Mouse (Mus musculus): ENCODE results near the gene Commd2. TPM values are rescaled to one million over a fixed set of nuclear protein-coding genes. Genes with fewer than 3 reads are reported as not detected.

The Commd2 gene
- polyA plus RNA-seq (2017; shearing (Covaris generic)): 10 to 100 TPM; 68.5 to 75.1 (median 69.8) TPM

DNA sequence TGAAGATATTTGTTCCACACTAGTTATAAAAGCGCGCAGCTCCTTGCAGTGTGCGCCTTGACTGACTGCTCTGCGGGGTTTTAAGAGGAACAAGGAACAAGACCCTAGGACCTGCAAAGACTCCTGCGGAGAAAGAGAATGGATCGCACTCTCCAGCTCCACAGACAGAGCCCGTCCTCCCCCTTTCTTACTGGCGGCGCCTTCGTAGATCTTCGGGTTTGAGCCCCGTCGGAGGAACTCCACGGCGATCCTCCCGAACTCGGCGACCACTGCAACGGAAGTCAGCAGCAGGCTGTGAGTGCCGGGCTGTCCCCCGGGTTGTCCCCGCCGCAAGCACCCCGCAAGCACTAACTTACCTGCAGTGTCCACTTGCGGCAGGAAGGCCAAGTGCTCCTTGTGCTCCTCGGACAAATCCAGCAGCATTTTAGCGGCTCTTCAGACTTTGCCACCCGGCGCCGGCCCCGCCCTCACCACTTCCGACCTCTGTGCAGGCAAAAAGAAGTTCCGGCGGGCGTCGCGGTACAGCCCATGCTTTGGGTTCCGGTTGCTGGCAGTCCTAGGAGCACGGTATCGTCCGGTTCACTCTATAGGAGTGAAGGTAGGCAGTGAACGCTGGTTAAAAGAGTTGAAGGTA, at the start of gene Commd2:
TSS of gene Commd2 (minus strand) at position 485 of the 634 bp plus-strand sequence.
- peak; percentile 98 for ATAC-seq

- ATAC-seq: no peak
These were observed 45.3 kb upstream of the Commd2 start for GRCm38 (mm10) chr3:57696779-57697178.

DNA sequence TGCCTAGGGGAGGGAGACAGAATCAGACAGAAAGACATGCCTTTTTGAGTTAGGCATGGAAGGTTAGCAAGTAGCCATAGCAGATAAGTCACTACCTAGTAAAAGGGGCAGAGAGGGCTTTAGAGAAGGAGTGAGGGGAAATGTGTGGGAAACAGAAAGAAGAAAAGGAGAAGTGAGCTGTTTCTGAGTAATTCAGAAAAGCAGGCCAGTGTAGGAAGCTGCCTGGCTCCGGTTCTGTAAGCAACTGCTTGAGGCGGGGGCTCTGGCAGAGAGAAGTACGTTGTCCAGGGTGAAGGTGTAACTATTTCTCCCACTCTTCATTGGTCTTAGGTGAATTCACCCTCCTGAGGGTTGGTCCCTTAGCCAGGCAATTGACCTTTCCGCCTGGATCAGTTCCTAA, 44.7 kb upstream of the Commd2 start:
- ATAC-seq: no peak

GRCm38 (mm10) chr3:57692719-57693118, 41.2 kb upstream of the Commd2 start, which contains the start of gene Ankub1:
Gene Ankub1 (minus strand): TSS chr3:57692799.
- no peak for ATAC-seq

- ATAC-seq: no peak
These were observed 40.3 kb upstream of the Commd2 start for GRCm38 (mm10) chr3:57691772-57692171.

DNA sequence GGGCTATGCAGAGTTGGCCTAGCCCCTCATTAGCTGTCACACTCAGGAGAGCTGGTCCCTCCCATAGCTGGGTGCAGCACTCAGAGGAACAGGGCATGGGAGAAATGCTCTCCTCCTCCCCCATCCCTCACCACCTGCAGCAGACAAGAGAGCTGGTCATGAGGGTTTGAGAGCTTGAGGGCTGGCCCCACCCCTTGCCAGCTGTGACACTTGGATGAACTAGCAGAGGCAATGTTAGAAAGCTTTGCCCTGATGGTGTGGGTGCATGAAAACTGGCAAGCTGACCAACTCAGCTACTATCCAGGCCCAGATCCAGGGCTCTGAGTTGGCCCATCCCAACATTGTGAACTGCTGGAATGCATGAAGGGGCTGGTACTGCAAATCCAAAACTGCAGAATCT, 26.3 kb upstream of the Commd2 start:
- ATAC-seq: no peak

DNA sequence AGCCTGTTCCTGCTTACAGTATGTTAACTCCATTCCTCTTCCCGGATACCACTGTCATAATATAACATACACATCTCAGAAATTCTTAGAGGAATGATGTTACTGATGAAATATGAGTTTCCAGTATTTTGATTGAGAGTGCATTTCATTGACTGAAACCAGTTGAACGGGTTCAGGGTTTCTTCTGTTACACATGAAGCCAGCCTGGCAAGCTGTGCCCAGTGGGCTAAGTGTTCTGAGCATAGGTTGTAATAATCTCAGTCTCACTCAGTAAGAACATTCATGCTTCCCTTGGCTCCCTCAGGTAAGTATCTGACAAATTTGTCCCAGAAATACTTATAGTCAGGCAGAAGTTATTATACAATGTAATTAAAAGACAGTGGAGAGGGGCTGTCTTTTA, 22.6 kb upstream of the Commd2 start:
- ATAC-seq: no peak

DNA sequence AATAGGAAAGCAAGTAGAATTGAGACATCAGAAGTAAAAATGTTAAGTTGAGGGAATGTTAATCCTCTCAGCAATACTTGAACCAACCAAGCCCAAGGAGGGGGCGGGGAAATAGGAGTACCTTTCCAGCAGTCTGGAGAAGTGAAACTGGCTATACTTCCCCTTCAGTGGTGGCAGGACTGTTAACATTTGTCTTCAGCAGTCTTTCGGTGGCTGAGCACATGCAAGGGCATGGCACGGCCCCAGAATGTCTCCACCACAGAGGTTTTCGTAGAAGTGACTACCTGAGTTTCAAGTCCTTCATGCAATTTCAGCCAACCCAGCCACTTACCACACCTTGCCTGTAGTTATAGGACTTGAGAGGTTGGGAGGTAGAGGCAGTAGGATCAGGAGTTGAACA, 22.1 kb upstream of the Commd2 start:
- ATAC-seq: no peak

DNA sequence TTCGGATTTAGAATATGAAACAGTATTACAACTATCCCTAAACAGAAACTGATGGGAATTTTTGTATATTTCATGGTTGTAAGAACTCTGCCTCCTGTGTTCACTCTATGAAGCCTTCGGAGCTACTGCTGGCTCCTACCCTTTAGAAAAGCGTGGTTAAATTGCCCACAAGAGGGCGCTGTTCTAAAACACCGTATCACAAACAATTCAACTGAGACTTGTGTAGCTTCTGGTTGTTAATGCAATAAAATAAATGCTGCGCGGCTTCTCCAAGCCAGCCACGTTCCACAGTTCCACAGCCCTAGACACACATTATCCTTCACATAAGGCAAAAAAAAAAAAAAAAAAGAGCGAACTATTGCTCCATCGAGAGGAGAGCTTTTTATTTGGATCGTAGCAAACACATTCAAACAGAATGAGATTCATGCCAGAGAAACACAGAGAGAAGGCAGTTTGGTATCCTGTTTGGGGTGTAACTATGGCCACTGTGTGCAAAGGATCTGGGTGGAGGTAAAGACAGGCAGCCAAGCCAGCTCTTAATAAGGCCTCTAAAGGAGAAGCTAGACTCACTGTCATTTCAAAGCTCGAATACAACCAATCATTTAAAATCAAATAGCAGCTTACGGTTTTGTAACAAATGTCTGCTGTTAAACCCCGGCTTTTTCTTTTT, 15.7 kb upstream of the Commd2 start:
- ATAC-seq: peak; percentile 69

GRCm38 (mm10) chr3:57665880-57666279, 14.4 kb upstream of the Commd2 start:
- no peak for ATAC-seq

DNA sequence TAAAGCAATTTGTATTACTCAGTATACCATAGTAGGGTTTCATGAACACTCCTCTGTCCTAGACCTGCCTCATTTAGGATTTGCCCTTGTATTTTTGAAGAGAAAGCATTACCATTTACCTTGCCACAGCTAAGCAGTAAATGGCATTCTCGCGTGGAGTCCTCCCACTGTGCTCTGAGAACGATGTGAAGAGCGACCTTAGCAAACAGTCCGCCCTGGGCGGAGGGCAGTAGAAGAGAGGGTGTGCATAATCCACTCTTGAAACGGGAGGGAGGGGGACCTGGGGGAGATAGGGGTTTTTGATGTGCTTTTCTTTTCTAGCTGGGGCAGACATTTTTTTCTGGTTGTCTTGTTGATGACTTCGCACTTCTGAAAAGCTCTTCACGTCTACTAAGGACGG, 13.2 kb upstream of the Commd2 start:
- no peak for ATAC-seq

DNA sequence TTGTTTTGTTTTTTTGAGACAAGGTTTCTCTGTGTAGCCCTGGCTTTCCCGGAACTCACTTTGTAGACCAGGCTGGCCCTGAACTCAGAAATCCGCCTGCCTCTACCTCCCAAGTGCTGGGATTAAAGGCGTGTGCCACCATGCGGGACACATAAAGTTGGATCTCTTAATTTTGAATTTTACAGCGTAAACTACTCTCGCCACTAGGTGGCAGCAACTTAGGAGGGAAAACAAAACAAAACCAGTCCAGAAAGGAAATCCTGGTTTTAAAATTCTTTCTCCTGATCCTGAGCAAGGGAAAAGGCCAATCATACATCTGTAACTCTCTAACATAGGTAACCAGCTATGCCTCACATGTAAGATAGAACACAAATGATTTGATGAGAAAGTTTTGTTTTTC, 12.2 kb upstream of the Commd2 start:
- ATAC-seq: peak; percentile 72

GRCm38 (mm10) chr3:57658608-57659007, 7.1 kb upstream of the Commd2 start:
- ATAC-seq: no peak

- ATAC-seq: no peak
These were observed 2.1 kb upstream of the Commd2 start for GRCm38 (mm10) chr3:57653646-57654045.

DNA sequence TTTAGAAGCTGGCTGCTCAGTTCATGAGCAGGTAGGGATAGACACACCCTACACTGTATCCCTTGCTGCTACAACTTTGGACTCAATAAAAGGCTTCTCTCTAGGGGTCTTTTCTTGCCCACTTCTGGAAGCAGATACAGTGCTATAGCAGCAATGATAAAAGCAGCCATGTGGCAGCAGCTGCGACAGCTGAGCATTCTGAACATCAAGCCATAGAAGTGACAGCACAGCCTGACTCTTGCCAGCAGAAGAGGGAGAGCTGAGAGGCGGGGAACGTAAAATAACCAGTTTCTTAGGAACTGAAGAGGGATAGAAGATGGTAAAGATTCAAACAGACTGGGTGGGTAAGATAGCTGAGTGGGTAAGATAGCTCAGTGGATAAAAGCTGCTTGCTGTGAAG, 970 bp upstream of the Commd2 start:
- no peak for ATAC-seq

DNA sequence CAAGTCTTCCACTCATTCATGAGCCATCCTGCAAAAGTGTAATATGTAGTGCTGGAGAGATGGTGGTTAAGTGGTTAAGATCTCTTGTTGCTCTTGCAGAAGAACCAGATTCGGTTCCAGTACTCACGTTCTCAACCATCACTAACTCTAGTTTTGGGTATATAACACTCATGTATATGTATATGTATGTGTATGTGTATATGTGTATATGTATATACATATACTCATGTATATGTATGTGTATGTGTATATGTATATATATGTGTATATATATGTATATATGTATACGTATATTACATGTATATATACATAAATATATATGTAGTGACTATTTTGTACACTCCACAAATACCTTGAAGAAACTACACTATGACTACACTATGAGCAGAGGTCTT, 347 bp upstream of the Commd2 start:
- no peak for ATAC-seq

DNA sequence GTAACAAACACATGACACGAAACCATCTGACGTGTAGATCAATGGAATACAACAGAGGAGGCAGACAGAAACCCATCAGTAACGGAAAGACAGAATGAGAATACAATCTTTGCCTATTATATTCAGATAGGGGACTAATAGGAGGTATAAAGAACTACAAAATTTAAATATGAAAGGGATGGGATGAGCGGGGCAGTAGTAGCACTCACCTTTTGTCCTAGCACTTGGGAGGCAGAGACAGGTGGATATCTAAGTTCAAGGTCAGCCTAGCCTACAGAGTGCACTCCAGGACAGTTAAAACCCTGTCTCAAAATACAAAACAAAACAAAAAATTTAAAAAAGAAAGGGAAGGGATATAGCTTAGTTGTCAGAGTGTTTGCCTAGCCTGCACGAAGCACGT, 8.3 kb downstream of the Commd2 start:
- ATAC-seq: no peak

DNA sequence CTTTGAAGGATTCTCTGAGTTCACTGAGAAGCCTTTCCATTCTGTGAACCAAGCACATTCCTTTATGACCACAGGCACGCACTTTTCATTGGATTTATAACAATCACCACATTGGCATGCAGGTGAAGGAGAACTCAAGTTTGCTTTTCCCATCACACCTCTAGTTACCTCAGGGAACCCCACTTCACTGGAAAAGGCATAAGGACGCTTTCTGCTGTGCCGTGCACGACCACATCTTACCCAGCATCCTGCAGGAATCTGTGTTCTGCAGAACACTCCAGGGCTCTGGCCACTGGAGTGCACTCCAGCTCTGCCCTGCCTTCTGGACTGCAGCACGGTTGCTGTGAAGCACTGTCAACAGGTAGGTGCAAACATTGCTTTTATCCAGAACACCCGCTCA, 13.9 kb downstream of the Commd2 start:
- ATAC-seq: no peak

- ATAC-seq: no peak
These were observed 16.6 kb downstream of the Commd2 start for GRCm38 (mm10) chr3:57634763-57635487.

GRCm38 (mm10) chr3:57626954-57627513, 24.5 kb downstream of the Commd2 start:
- no peak for ATAC-seq

GRCm38 (mm10) chr3:57625275-57625997, 26.1 kb downstream of the Commd2 start:
- peak; percentile 43 for ATAC-seq

DNA sequence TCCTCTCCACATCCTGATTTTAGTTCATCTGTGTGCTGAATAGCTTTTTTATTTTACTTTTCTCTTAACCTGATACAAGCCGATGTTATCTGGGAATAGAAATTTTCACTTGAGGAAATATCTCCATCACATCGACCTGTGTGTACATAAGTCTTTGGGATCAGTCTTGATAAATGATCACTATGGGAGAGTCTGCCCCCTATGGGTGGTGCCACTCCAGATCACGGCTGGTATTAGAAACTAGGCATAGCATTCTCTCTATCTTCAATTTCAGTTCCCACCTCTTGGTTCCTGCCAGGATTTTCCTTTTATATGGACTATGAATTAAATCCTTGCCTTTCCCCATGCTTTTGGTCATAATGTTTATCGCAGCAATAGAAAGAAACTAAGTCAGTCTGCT, 31.8 kb downstream of the Commd2 start:
- ATAC-seq: no peak

GRCm38 (mm10) chr3:57615652-57616051, 35.9 kb downstream of the Commd2 start:
- no peak for ATAC-seq

Data from inflammation-experienced regulatory T-cells, adult 6 months (primary cell).